Mouse (Mus musculus) MEL (cell line): ENCODE measurements around the gene Rarb.

Experiments
- CTCF ChIP-seq, 3 experiments: IDR thresholded peaks in 2 of 3; conservative IDR thresholded peaks in 1 of 3; 2 replicates each; pipeline ENCODE4 v1.5.1; 2011 to 2012; ENCODE audit warnings: low read length in 3 of 3, low read depth in 2 of 3, mild to moderate bottlenecking in 2 of 3, improper control_type of control experiment in 1 of 3, inconsistent platforms in 1 of 3, mixed read lengths in 1 of 3, moderate library complexity in 1 of 3; ENCODE audit not compliant: control insufficient read depth in 1 of 3, insufficient read depth in 1 of 3, poor library complexity in 1 of 3, severe bottlenecking in 1 of 3
- ELF1 ChIP-seq: IDR thresholded peaks from 2 replicates; pipeline ENCODE4 v1.6.1; 2014; ENCODE audit warnings: low read depth, mild to moderate bottlenecking, inconsistent platforms, low read length, improper control_type of control experiment, moderate library complexity
- EP300 ChIP-seq, 2 experiments: IDR thresholded peaks; 2 replicates each; pipeline ENCODE4 v1.6.1; 2011; ENCODE audit warnings: improper control_type of control experiment in 2 of 2, low read length in 2 of 2, low read depth in 1 of 2, mild to moderate bottlenecking in 1 of 2
- GATA1 ChIP-seq: IDR thresholded peaks from 2 replicates; pipeline ENCODE4 v1.6.1; 2011; ENCODE audit warnings: low read depth, low read length, improper control_type of control experiment

- no peak for TF ChIP-seq GATA1
- TF ChIP-seq CTCF (IDR thresholded peaks at IDR 0.05 in 2 of 3, conservative IDR thresholded peaks at IDR 0.05 in 1 of 3; ENCODE audit: control insufficient read depth in 1 of 3, insufficient read depth in 1 of 3, low read depth in 2 of 3, low read length in 3 of 3, poor library complexity in 1 of 3, severe bottlenecking in 1 of 3), result no peak
- no peak for TF ChIP-seq ELF1
- TF ChIP-seq EP300 (IDR thresholded peaks at IDR 0.05; ENCODE audit: low read depth in 1 of 2, low read length in 2 of 2), result no peak
These were observed 36.9 kb downstream of the Rarb start for GRCm38 (mm10) chr14:16781942-16782541.
